Mouse (Mus musculus) embryonic fibroblast, embryonic 13.5 days (primary cell): Measurements from ENCODE around the gene Sbf1.

Experiments used
- CTCF ChIP-seq: IDR thresholded peaks from 2 replicates; pipeline ENCODE4 v1.5.1; 2011; ENCODE audit warnings: mild to moderate bottlenecking, control low read depth, low read length, moderate library complexity, borderline replicate concordance; ENCODE audit not compliant: insufficient read depth
- POLR2A ChIP-seq: IDR thresholded peaks from 2 replicates; pipeline ENCODE4 v1.6.1; 2011; ENCODE audit warnings: low read depth, mild to moderate bottlenecking, control low read depth, low read length, moderate library complexity

DNA sequence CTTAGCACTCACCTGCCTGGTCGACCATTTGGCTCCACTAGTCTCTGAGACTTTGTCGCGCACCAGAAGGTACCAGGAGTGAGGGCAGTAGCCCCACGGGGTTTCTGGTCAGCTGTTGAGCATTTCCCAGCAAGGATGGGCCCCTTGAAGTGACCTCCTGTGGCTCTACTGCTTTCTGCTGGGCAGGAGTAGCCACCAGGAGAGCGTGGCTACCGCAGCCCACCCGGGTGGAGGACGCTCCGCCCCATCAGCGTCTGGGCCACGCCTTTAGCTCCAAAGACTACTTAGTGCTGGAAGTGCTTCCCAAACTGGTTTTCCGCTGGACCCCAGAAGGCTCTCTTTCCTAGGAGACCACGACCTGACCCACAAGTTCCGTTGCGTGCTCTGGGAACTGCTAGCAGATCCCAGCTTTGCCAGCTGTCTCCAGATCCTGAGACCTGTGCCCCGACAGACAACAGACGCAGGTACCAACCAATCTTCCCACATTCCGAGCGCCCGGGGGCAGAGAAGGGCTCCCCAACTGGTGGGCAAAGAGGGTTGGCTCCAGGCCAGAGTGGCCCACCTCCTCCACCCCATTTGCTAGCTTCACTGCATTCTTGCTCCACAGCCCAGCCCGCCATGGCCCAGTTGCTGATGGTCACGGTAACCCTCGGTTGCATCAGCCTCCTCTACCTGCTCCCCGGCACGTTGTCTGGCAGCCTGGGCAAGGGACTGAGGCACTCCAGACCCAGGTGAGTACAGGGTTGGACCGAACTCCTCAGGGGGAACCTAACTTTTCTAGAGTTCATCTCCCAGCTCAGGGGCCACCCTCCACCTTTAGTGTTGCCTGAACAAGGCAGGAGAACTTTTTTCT is 7.8 kb upstream of the Sbf1 start, which contains the start of gene Adm2:
- TF ChIP-seq CTCF (no peak), POLR2A (peak; percentile 38)
